Mouse (Mus musculus) spleen, postnatal 10 days (tissue): ENCODE data around the gene Kctd17.

Experiments
- DNase-seq, 2 experiments: peaks; one replicate each; pipeline ENCODE4 v3.0.0; 2021 to 2022; ENCODE audit warnings: low spot score in 2 of 2

Gene Kctd17

DNA sequence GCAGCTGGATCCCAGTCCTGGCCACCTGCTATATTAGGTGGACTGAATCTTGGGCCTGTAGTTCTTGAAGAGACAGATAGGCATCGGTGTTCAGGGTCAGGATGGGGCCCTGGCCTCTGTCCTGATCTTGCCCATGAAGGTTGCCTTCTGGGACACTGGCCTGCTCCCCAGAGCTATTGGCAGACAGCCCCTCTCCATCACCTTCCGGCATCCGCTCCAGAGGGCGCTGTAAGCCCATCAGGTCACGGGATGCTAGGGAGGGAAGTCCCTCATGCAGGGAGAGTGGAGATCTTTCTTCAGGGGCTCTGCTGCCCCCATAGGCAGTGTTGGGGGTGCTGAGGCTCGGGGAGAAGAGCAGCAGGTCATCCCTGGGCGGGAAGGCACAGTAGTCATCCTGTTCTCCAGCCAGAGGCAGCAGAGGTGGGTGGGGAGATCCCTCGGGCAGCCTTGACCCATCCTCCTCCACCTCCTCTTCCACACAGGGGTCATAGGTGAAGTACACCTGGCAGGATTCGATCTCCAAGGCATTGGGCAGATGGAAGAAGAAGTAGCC lies 53.2 kb downstream of the Kctd17 start:
- no peak for DNase-seq

DNA sequence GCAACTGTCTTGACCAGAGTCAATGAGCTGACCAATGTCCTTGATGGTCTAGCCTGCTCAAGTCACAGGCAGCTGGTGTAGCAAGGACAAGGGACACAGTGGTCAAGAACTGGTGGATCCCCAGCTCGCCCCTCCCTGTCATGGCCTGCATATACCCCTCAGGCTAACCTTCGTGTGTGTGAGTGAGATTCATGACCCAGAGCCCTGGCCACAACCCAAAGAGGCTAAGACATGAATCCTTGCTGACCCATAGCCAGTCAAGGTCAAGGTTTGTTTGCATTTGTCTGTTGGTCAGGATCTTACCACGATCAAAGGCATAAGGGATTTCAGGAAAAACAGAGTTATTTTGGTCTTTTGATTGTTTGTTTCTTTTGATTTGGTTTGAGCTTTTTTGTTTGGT lies 54.2 kb downstream of the Kctd17 start:
- DNase-seq = no peak

DNA sequence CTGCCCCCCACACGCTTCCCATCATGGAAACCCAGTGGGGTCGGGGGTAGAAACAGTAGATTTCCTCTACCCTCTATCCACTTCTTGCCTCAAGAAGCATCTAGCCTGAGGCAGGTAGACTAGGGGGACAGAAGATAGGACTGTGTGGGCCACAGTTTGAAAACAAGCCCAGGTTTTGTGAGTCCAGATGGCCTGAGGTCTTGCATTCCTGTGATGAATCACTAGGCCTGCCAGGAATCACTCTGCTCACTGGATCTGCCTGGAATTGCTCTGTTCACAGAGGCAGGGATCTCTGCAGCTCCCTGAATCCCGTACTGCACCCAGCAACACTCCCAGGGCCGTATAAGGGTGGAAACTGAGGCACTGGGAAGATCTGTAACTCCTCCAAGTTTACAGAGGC lies 54.9 kb downstream of the Kctd17 start:
- no peak for DNase-seq

DNA sequence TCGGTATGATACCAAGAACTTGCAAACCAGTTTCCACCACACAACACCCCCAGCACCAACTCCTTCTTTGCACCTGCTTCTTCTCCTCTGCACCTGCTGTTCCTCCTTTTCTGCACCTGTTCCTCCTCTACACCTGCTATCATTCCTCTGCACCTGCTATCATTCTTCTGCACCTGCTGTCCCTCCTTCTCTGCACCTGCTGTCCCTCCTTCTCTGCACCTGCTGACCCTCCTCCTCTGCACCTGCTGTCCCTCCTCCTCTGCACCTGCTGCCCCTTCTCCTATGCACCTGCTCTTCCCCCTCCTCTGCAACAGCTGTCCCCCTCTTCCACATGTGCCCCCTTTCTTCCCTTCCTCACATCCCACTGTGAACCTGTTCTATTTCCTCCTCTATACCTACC lies 58.2 kb downstream of the Kctd17 start:
- no peak for DNase-seq

DNA sequence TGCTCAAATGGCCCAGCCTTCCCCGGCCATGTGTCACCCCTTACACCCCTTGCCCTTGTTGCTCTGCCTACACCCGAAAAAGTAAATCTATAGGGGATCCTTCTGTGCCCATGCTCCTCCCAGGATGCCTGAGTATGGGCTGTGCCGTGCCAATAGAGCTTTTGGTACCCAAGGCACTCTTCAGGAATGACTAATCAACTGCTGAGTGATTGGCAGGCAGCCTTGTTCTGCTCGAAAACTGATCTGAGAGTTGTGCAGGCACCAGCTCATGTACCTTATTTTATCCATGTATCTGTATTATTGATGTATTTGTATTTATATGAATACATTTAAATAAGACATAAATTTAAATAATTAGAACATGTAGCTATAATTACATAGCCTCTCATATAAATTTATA lies 58.7 kb downstream of the Kctd17 start:
- no peak for DNase-seq
